Mouse (Mus musculus) right cerebral cortex, adult 2 months (tissue): ENCODE measurements around the gene Sbno2.

Source experiments
- DNase-seq, 2 experiments: peaks; one replicate each; pipeline ENCODE4 v3.0.0; 2021 to 2022; ENCODE audit warnings: low spot score in 2 of 2

The Sbno2 gene

GRCm38 (mm10) chr10:80036832-80037231 is 68.5 kb downstream of the Sbno2 start:
- DNase-seq, result no peak

GRCm38 (mm10) chr10:80035686-80036085 is 69.7 kb downstream of the Sbno2 start:
- DNase-seq, result no peak

GRCm38 (mm10) chr10:80035148-80035547 is 70.2 kb downstream of the Sbno2 start:
- no peak for DNase-seq

- no peak for DNase-seq
These were observed 71.6 kb downstream of the Sbno2 start for GRCm38 (mm10) chr10:80033511-80034391.

- no peak for DNase-seq
These were observed 72.4 kb downstream of the Sbno2 start for GRCm38 (mm10) chr10:80032799-80033480.

GRCm38 (mm10) chr10:80030736-80031135 is 74.6 kb downstream of the Sbno2 start:
- DNase-seq, result no peak

GRCm38 (mm10) chr10:80030191-80030590 is 75.2 kb downstream of the Sbno2 start:
- no peak for DNase-seq

- no peak for DNase-seq
These were observed 76.9 kb downstream of the Sbno2 start for GRCm38 (mm10) chr10:80028521-80028846.

- DNase-seq, result no peak
These were observed 77.5 kb downstream of the Sbno2 start for GRCm38 (mm10) chr10:80027681-80028520.

GRCm38 (mm10) chr10:80025889-80026288 is 79.5 kb downstream of the Sbno2 start:
- no peak for DNase-seq

- DNase-seq, result no peak
These were observed 79.9 kb downstream of the Sbno2 start for GRCm38 (mm10) chr10:80025463-80025862.

GRCm38 (mm10) chr10:80025044-80025347 is 80.4 kb downstream of the Sbno2 start:
- DNase-seq, result no peak

- DNase-seq, result no peak
These were observed 80.9 kb downstream of the Sbno2 start for GRCm38 (mm10) chr10:80024229-80025043.

GRCm38 (mm10) chr10:80023758-80024157 is 81.6 kb downstream of the Sbno2 start:
- DNase-seq, result no peak

GRCm38 (mm10) chr10:80022806-80023205 is 82.6 kb downstream of the Sbno2 start:
- no peak for DNase-seq

- DNase-seq, result no peak
These were observed 83.2 kb downstream of the Sbno2 start for GRCm38 (mm10) chr10:80022164-80022563.

- no peak for DNase-seq
These were observed 84.1 kb downstream of the Sbno2 start for GRCm38 (mm10) chr10:80021320-80021641.

GRCm38 (mm10) chr10:80020603-80021319 is 84.6 kb downstream of the Sbno2 start:
- no peak for DNase-seq

- no peak for DNase-seq
These were observed 85.2 kb downstream of the Sbno2 start for GRCm38 (mm10) chr10:80020191-80020590.

- no peak for DNase-seq
These were observed 85.8 kb downstream of the Sbno2 start for GRCm38 (mm10) chr10:80019471-80020131.
